Mouse (Mus musculus) v-Abl transformed pro-B cells (cell line): ENCODE measurements around the gene Pex1.
"Not testable (repeated sequence)": the region's sequence is repeated elsewhere in the genome, so short reads cannot be mapped to it uniquely, and the experiment has no call there.

Experiments
- in situ Hi-C, 2 experiments: fragments of 400-800 bp; cut with MboI; formaldehyde crosslinking; loops; one replicate each; pipeline ENCODE4 v1.15.1; 2025; ENCODE audit not compliant: unreplicated experiment in 2 of 2

Gene Pex1

DNA sequence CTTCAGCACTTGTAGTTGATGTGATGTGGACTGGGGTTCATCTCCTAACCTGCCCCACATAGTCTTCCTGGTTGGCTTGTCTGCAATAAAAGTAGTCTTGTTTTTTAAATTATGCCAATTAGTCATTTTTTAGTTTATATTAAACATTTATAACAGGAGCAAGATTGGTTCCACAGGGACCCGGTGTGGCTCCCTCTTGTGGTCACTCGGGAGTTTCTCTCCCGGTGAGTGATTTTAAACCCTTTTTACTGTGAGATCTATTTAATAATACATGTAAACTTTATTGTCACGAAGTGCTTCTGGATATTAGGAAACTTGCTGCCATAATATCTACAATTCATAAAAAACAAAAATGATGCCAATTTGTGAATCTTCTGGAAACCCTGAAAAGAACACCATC, 38.1 kb downstream of the Pex1 start:
- in situ Hi-C loops = loop anchor here (10.0 to 25.0 kb wide), 3 partner anchors 428 to 1278 kb away; no protein-coding TSS in a partner anchor

DNA sequence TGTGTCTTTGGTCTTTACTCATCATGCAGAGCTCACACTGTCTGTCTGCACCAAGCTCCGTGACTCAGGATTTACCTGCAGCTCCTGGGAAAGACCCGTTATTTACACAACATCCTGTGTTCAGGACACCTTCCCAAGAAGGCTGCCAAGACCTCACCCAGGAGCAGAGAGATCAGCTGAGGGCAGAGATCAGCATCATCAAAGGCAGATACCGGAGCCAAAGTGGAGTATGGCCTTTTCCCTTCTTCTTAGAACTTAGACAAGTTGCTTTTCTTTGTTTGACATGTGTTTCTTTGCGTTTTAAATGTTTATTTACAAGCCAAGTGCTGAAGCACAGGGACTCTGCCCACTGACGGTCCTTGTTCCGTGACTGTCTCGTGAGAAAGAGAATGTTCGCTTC, 39.4 kb downstream of the Pex1 start:
- in situ Hi-C loops = loop anchor here (10.0 to 25.0 kb wide), 3 partner anchors 427 to 1277 kb away; no protein-coding TSS in a partner anchor

DNA sequence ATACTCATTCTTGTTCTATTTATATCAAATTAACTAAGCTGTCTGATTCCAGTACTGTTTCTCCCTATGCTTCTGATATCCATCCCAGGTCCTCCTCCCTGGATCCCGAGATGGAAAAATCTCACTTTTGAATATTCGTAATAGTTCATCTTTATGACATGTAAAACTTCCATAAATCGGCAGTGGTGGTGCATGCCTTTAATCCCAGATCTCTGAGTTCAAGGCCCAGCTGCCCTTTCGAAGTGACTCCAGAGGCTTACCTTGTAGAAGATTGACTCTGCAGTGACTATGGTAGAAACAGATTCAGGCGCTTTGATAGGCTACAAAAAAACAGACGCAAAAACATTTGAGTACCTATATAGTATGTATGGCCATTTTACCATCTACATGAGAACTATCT, 48.8 kb downstream of the Pex1 start:
- in situ Hi-C loops = loop anchor here (5.0 to 25.0 kb wide), 9 partner anchors 158 to 1270 kb away; partner anchors contain the start of genes Cyp51 (in 2 of the 2), Mterf1b (in 2 of the 2), Ankib1 (in 1 of the 2) and Krit1 (in 1 of the 2)

DNA sequence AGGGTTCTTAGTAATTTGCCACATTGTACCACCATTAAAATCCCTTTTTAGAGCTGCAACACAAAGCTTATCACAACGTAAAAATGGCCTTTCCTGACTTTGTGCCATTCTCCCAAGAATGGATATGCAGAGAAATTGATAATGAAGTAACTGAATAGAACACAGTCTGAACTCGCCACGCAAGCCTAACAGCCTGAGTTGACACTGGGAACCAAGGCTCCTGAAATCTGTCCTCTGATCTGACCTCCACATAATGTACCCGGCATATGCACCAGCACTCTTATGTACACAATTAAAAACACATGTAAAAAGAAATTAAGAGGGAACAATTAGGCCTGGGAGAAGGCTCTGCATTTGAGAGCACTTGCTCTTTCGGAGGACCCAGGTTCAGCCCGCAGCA, 49.5 kb downstream of the Pex1 start:
- in situ Hi-C loops = loop anchor here (5.0 to 25.0 kb wide), 9 partner anchors 157 to 1269 kb away; partner anchors contain the start of genes Cyp51 (in 2 of the 2), Mterf1b (in 2 of the 2), Ankib1 (in 1 of the 2) and Krit1 (in 1 of the 2)

DNA sequence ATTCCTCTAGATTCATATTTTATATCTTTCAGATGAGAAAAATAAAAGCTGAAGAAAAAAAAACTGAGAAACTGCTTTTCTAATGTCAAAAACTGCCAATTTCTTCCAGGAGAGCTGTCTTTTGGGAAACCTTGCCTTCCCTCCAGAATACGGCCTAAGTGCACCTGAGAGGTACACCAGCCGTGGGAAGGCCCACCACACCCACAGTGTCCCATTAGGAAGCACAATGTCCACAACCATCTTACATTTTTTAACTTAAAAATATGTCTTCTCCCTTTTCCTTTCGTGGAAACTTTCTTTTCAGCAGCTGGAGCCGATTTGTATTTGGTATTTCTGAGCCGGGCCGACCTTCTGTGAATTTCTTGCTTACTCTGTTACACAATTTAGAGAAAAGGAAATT, 50.7 kb downstream of the Pex1 start:
- in situ Hi-C loops = loop anchor here (5.0 to 25.0 kb wide), 9 partner anchors 156 to 1268 kb away; partner anchors contain the start of genes Cyp51 (in 2 of the 2), Mterf1b (in 2 of the 2), Ankib1 (in 1 of the 2) and Krit1 (in 1 of the 2)

DNA sequence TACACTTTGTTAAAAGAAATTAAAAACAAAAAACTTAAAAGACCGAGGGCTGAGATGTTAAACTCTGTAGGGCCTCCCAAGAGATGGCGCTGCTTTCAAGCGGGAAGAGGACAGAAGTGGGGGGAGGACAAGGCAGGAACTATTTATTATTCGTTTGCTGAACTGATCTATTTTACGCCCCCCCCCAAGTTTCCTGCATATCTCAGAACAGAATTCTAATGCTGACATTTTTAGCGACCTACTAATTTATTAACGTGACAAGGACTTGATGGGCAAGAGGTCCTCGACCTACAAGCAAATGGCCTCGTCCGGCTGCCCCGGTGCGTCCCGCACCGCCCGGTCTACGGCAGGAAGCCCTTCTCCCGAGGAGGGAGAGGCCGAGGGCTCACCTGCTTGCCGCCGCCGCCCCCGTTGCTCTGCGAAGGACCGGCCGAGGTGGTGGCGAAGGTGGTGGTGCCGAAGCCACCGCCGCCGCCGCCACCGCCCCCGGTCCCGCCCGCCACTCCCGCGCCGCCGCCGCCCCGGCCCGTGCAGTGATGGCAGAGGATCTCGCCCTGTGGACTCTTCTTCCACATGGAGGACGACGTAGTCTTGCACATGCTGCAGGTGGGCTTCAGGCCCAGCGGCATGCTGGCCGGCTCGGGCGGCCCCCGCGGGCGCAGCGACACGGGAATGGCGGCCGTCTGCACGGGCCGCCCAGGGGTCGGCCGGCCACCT, 51.3 kb downstream of the Pex1 start:
- in situ Hi-C loops = loop anchor here (5.0 to 25.0 kb wide), 9 partner anchors 155 to 1268 kb away; partner anchors contain the start of genes Cyp51 (in 2 of the 2), Mterf1b (in 2 of the 2), Ankib1 (in 1 of the 2) and Krit1 (in 1 of the 2)

DNA sequence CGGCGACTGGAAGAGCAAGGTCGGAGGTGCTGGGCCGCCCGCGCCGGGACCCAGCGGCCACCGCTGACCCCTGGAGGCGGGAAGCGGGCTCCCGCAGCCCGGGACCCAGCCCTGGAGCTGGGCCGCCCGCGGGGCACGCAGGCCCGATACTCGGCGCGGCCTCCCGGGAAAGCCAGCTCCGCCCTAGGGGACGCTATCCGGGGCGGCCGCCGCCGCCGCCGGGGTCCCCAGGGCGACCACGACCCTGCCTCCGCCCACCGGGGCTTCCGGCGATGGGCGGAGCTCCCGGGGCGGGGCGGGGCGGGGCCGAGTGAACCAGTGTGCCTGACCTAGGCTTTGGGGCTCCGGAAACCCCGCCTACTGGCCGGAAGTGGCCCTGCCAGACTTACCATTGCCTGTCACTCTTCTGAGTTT, 51.8 kb downstream of the Pex1 start:
- in situ Hi-C loops = loop anchor here (5.0 to 25.0 kb wide), 9 partner anchors 155 to 1267 kb away; partner anchors contain the start of genes Cyp51 (in 2 of the 2), Mterf1b (in 2 of the 2), Ankib1 (in 1 of the 2) and Krit1 (in 1 of the 2)

DNA sequence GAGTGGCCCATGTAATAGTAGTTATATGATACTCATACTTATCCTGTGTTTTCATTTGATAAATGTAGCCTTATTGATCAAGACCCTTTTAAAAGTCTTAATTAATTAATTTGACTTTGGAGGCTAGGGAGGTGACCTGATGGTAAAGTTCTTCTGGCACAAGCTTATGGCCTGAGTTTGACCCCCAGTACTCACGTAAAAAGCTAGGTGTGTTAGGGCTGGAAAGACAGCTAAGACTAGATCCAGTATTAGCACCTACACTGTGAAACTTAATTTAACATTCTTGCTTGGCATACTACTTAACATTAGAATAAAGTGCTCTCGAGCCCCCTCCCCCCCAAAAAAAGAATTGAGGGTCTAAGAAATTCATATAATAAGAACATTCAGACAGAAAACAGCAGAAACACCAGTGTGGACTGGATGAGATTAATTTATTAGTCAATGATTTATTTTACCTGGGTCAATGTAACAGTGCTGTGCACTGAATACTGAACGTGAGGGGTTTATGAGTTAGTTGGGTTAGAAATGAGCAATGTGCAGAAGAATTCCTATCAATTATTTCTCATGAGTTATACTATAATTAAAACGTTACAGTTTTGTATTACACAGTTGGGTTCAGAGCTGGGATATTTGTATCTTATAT, 52.5 kb downstream of the Pex1 start:
- in situ Hi-C loops = loop anchor here (5.0 to 25.0 kb wide), 9 partner anchors 154 to 1266 kb away; partner anchors contain the start of genes Cyp51 (in 2 of the 2), Mterf1b (in 2 of the 2), Ankib1 (in 1 of the 2) and Krit1 (in 1 of the 2)

DNA sequence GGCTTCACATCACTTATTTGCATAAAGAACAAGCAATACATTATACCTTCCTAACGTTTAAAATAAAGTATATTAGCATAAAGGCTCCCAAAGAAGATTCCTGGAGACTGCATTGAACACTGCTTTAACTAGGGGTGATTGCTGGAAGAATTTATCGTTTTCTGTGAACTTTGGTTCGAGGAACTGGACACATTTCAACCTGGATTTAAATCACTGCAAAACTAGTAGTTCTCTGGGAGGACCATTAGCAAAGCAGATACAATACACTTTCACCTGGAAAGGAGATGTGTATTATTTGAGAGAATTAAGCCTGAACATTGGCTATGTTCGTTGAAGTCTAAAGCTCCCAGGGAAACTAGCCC, 53.0 kb downstream of the Pex1 start:
- in situ Hi-C loops = loop anchor here (5.0 to 25.0 kb wide), 9 partner anchors 153 to 1266 kb away; partner anchors contain the start of genes Cyp51 (in 2 of the 2), Mterf1b (in 2 of the 2), Ankib1 (in 1 of the 2) and Krit1 (in 1 of the 2)

DNA sequence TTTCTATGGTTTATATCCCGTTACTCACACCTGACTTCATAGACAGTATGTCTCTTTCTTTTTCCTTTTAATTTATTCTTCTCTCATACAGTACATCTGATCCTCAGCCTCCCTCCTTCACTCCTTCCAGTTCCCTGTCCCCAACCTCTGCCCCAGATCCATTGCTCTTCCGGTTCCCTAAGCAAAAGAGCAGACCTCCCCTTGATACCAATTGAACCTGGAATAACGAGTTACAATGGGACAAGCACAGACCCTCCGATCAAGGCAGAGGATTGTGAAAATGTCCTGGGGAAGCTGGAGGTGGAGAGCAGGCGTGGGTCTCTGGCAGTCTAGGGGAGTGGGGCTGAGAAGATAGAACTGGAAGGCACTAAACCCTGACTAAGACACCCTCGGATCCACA, 55.0 kb downstream of the Pex1 start, which contains the start of gene Tmbim7:
TSS of gene Tmbim7 (plus strand) at position 301 of the 400 bp plus-strand sequence.
- in situ Hi-C loops = no loop called here

DNA sequence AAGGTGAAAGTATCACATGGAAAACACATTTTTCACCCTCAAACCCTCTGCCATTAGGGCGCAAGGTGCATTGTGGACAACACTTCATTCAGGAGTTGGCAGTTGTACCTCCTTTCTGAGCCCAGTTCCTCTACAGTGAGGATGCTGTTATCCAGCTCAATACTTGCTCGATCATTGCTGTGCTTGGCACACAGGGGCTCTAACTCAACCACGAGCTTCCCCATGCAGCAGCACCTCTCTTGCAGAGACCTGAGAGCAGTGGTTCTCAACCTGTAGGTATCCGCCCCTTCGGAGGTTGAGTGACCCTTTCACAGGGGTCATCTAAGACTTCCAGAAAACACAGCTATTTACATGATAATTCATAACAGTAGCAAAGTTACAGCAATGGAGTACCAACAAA, 55.8 kb downstream of the Pex1 start:
- in situ Hi-C loops = no loop called here

DNA sequence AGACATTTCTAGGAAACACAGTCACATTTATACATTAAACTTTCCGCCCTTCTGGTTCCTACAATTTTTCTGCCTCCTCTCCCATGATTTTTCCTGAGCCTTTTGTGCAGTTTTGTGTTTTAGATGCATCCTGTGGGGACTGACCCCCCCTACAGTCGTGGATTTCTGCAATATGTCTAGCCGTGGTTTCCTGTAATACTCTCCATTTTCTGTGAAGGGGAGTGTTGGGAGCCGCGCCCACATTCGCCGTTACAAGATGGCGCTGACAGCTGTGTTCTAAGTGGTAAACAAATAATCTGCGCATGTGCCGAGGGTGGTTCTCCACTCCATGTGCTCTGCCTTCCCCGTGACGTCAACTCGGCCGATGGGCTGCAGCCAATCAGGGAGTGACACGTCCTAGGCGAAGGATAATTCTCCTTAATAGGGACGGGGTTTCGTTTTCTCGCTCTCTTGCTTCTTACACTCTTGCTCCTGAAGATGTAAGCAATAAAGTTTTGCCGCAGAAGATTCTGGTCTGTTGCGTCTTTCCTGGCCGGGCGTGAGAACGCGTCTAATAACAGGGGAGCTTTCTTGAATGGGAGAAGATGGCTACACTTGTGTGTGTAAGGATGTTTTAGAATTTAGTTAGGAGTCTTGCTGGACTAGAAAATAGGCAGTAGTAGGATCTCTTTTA, 57.2 kb downstream of the Pex1 start:
- in situ Hi-C loops = not testable (repeated sequence)

DNA sequence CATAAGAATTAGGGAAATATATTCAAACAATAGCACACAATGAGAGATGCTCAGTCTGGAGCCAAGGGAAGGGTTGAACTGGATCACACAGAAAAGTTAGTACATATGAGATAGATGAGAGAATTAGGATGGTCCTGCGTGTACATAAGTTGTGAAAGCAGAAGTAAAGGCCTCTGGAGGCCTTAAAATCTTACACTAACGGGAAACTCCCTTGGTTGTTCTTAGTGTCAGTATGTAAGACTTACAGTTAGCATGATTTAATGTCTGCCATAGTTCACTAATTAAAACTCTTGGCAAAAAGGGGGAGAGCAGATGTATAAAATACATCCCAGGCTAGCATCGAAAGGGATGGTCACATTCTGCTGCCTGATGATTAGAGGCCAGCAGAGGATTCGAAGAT, 57.9 kb downstream of the Pex1 start:
- in situ Hi-C loops = no loop called here

DNA sequence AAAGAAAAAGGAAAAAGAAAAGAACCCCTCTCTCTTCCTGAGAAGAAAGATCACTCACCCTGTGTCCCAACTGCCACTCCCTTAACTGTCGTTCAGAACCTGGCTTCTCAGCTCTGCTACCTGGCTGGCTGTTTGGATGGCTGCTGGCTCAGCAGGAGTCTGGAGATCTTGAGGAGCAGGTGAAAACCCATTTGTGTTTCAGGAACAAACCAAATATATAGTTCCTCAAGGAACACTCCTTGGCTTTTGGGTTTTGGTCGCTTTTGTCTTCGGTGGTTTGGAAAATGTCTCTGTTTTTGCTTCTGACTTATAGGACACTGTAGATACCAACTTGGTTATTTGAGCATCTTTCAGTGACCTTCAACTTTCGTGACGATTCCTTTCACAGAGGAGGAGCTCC, 61.2 kb downstream of the Pex1 start, which contains the start of gene Gatad1:
TSS of gene Gatad1 (minus strand) at position 101 of the 400 bp plus-strand sequence.
- in situ Hi-C loops = no loop called here

DNA sequence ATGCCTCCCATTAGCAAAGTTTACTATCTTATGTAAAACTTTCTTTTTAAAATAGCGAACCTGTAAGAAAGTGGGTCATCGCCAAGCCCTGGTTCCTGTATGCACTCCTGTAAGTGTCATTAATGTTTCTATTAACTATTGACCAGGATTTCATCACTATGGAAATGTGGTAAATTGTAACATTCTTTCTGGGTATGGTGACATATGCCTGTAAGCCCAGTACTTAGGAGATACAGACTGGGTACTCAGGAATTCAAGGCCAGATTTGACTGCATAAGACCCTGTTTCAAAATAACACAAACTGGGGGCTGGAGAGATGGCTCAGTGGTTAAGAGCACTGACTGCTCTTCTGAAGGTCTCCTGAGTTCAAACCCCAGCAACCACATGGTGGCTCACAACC, 69.4 kb downstream of the Pex1 start:
- in situ Hi-C loops = no loop called here

DNA sequence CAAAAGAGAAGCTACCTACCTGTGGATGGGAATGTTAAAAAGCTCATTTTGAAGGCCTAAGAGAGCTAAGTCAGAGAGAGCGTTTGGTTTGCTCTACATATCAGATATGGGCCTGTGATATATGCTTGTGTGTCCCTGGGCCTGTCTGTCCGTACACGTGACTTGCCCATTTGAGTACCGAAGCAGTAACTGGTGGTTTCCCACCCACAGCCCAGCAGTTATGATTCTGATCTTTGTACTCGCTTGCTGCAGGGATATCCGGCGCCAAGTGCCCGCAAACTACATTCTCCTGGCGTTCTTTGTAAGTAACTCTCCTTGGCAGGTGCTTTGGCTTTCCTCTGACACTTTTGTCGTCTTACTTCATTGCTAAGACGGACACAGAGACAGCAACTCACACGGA, 70.7 kb downstream of the Pex1 start:
- in situ Hi-C loops = no loop called here

DNA sequence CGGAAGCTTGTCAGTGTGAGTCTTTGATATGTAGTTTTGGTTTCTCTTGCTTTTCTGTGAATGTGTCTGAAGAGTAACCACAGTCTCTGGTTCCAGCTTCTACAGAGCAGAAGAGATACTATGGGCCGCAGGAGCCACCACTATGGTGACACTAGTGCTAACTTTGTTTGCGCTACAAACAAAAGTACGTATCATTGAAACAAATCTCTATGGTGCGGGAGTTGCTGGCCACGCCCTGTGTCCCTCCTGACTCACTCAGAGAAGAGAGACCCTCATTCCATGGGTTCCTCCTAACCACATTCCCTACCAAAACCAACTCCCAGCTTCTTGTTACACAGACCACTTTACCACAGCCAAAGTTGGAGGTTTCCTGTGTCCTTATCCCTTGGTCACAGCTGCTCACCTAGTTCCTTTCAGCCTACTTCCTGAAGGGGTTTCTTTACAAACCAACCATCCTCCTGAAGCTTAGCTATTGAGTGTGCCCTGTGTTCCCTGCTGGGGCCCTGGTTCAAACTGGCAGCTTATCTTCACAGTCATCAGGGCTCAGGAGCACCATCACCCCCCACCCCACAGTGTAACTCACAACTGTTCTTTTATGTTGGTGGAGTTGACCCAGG, 74.2 kb downstream of the Pex1 start:
- in situ Hi-C loops = no loop called here
